Mouse (Mus musculus) heart, embryonic 14.5 days (tissue): ENCODE results near the gene Tmem30c. TPM values are rescaled to one million over a fixed set of nuclear protein-coding genes. Genes with fewer than 3 reads are reported as not detected.
"Not testable (repeated sequence)": the region's sequence is repeated elsewhere in the genome, so short reads cannot be mapped to it uniquely, and the experiment has no call there.

Source experiments
- ATAC-seq: fragments of 200-750 bp; cut with Nextera tagmentation; 2 replicates; pipeline ENCODE4 v1.8.0; 2017; ENCODE audit warnings: low read depth, moderate TSS enrichment; ENCODE audit not compliant: insufficient number of reproducible peaks, insufficient read depth, low FRiP score
- H3K27ac ChIP-seq, 2 experiments: fragments of 200-500 bp in 1 of 2; fragments of 300-500 bp in 1 of 2; sonication (generic) in 1 of 2; replicated peaks in 1 of 2; 2 replicates each; pipeline ENCODE4 v1.5.1; 2012 to 2014; ENCODE audit warnings: low read depth in 2 of 2, low read length in 2 of 2, control low read depth in 1 of 2, mild to moderate bottlenecking in 1 of 2, mixed read lengths in 1 of 2; ENCODE audit not compliant: control insufficient read depth in 1 of 2, insufficient read depth in 1 of 2
- H3K27me3 ChIP-seq: fragments of 300-500 bp; sonication (generic); 2 replicates; pipeline ENCODE4 v1.6.1; 2014; ENCODE audit warnings: mild to moderate bottlenecking, low read length, control low read depth; ENCODE audit not compliant: control insufficient read depth, insufficient read depth
- H3K36me3 ChIP-seq: fragments of 300-500 bp; sonication (generic); 2 replicates; pipeline ENCODE4 v1.6.1; 2014; ENCODE audit warnings: mild to moderate bottlenecking, control low read depth, low read length, mixed read lengths; ENCODE audit not compliant: control insufficient read depth, insufficient read depth
- H3K4me1 ChIP-seq, 2 experiments: fragments of 200-500 bp in 1 of 2; fragments of 300-500 bp in 1 of 2; sonication (generic) in 1 of 2; 2 replicates each; pipeline ENCODE4 v1.6.1; 2012 to 2014; ENCODE audit warnings: low read length in 2 of 2, control low read depth in 1 of 2, mixed read lengths in 1 of 2; ENCODE audit not compliant: control insufficient read depth in 2 of 2, insufficient read depth in 2 of 2
- H3K4me2 ChIP-seq: fragments of 300-500 bp; sonication (generic); 2 replicates; pipeline ENCODE4 v1.6.1; 2014; ENCODE audit warnings: mild to moderate bottlenecking, low read length
- H3K4me3 ChIP-seq, 2 experiments: fragments of 200-500 bp in 1 of 2; fragments of 300-500 bp in 1 of 2; sonication (generic) in 1 of 2; 2 replicates each; pipeline ENCODE4 v1.5.1; 2012 to 2014; ENCODE audit warnings: low read length in 2 of 2, mild to moderate bottlenecking in 2 of 2, control low read depth in 1 of 2, low read depth in 1 of 2, moderate library complexity in 1 of 2; ENCODE audit not compliant: control insufficient read depth in 1 of 2, insufficient read depth in 1 of 2
- H3K9ac ChIP-seq: fragments of 300-500 bp; sonication (generic); 2 replicates; pipeline ENCODE4 v1.6.1; 2014; ENCODE audit warnings: mild to moderate bottlenecking, low read length
- H3K9me3 ChIP-seq: fragments of 300-500 bp; sonication (generic); 2 replicates; pipeline ENCODE4 v1.6.1; 2016; ENCODE audit warnings: low read length, control low read depth; ENCODE audit not compliant: control insufficient read depth
- WGBS: fragments of 180-500 bp; shearing (Covaris S2); extraction: QIAGEN DNeasy Blood & Tissue Kit; methylation state at CpG from one replicate; pipeline ENCODE4 v1.1.7; 2014; 5-methylcytosine and 5-hydroxymethylcytosine counted together
- polyA plus RNA-seq: library from polyadenylated mRNA; unstranded; fragments of >200 nt; fragmentation: Nextera tagmentation; extraction: Ambion mirVana; gene quantifications from 2 replicates; pipeline ENCODE4 v1.2.1, GENCODE M21; 2014

The Tmem30c gene
- polyA plus RNA-seq, 1 experiment from 2014 or later = not detected

DNA sequence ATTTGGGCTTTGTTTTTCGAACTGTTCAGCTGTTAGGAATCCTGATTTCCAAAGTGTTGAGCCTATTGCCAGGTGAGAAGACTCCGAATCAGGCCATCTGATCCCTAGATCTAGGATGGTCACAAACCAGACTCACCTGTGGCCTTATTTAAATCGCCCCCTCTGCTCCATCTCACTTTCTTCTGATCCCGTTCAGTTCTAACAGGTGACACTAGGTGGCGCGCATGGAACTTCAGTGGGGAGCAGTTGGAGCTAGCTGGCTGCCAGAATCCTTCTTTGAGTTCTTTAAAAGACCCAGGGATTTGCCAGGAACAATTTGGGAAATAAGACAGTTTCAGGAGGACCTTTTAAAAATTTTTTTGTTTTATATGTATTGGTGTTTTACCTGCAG, 48.8 kb downstream of the Tmem30c start:
- Histone ChIP-seq H3K9me3 (no peaks in the 10 kb centered on the region), H3K4me3 (no peak overlapping the region), H3K27me3 (no peaks in the 10 kb centered on the region), H3K27ac (no peak overlapping the region), H3K4me1 (no peaks in the 10 kb centered on the region), H3K36me3 (no peaks in the 10 kb centered on the region), H3K4me2 (no peak overlapping the region), H3K9ac (no peak overlapping the region)
- WGBS = 8% methylated on average over 6 of the region's 6 CpGs
- no peak for ATAC-seq

DNA sequence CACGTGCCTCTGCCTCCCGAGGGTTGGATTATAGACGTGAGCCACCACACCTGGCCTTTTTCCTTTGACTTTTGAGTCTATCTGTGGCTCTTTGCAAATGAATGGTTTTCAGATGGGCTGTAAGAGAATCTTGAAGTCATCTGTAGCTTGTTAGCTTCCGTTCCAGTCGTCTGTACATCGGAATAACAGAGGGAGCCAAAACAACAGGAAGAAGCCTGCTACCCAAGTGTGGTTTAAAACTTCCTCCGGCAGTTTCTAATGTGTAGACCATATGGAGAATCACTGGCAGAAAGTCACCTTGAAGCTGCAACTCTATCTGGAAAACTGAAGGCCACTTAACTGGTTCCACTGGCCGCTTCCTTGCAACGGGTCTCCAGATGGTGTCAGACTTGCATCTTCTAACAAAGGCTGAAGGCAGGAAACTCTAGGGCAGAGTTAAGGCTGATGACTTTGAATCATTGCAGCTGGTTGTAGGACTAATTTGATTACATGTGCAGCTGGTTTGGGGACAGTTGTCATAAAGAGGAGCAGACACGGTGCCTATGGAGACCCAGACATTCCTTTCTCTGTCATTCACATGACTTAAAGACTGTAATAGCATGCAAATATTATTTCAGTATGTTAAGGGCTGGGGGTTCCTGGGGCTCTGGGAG, 49.3 kb downstream of the Tmem30c start:
- WGBS = 52% methylated on average over 10 of the region's 10 CpGs

DNA sequence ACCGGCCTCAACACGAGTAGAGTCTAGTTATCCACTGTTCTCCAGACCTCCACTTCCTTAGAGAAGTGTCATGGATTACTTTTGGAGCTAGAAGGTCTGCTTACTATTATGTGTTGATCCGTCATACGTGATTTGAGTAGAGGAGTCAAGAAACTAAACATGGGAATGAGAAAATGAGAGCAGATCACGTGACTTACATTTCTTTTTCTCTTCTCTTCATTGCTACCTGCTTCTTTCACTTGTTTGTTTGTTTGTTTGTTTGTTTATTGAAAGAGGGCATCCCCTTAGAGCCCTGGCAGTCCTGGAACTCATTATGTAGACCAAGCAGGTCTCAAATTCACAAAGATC, 49.8 kb downstream of the Tmem30c start:
- Histone ChIP-seq H3K27ac (no peak overlapping the region), H3K36me3 (no peaks in the 10 kb centered on the region), H3K4me3 (no peak overlapping the region), H3K9ac (no peak overlapping the region), H3K9me3 (no peaks in the 10 kb centered on the region), H3K4me2 (no peak overlapping the region), H3K27me3 (no peaks in the 10 kb centered on the region), H3K4me1 (no peaks in the 10 kb centered on the region)
- 71% methylated on average over 5 of the region's 5 CpGs for WGBS
- ATAC-seq = no peak

More for the DNA sequence above, 49.3 kb downstream of the Tmem30c start:
- no peak for ATAC-seq
- H3K36me3 ChIP-seq = no peaks in the 10 kb centered on the region
- H3K27me3 ChIP-seq = no peaks in the 10 kb centered on the region
- no peaks in the 10 kb centered on the region for H3K4me1 ChIP-seq
- no peak overlapping the region for H3K9ac ChIP-seq
- no peak overlapping the region for H3K4me3 ChIP-seq
- H3K4me2 ChIP-seq = no peak overlapping the region
- H3K9me3 ChIP-seq = no peaks in the 10 kb centered on the region
- no peak overlapping the region for H3K27ac ChIP-seq

DNA sequence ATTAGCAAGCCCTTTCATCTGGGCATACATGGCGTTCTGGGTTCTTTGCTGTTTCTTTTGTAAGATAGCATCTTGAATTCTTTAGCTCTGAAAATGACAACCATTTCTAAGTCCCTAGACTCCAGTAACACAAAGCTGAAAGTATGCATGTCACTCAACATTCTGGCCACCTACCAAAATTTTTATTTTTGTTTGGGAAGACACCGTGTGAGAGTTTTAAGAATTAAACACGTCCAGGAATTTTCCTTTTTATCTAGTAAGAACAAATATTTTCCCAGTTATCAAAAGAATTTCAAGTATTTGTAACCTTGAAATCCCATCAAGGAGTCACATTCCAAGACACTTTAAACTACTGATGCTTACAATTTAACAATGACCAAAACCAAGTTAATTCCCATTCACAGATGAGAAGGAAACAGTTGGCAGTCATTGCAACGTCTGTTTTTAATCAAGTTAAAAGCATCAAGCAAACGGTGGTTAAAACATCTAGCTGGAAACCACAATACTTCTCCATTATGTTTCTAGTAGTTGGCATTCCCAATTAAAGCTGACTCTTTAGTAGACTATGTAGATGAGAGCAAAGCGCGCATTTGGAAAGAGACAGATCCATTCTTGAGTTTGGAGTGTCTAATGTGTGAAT, 56.7 kb downstream of the Tmem30c start:
- no peak overlapping the region for H3K27ac ChIP-seq
- H3K36me3 ChIP-seq = no peaks in the 10 kb centered on the region
- ATAC-seq = no peak
- peaks cover 0 to 6% of the 10 kb centered on the region in 2 experiments; a peak in 2 of 4 replicates for H3K4me1 ChIP-seq
- no peak overlapping the region for H3K9ac ChIP-seq
- H3K4me3 ChIP-seq = no peak overlapping the region
- no peaks in the 10 kb centered on the region for H3K27me3 ChIP-seq
- H3K4me2 ChIP-seq = no peak overlapping the region
- no peaks in the 10 kb centered on the region for H3K9me3 ChIP-seq
- WGBS = 38% methylated on average over 7 of the region's 7 CpGs

DNA sequence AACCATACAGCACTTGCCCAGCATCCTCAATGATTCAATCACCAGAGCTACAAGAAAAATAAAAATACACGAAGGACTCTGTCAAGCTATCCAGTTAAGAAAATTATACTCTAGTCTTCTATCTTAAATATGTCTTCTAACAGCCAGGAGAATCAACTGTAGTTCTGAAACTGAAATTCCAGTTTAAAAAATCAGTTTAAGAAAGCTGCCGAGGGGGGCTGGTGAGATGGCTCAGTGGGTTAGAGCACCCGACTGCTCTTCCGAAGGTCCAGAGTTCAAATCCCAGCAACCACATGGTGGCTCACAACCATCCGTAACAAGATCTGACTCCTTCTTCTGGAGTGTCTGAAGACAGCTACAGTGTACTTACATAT, 60.7 kb downstream of the Tmem30c start:
- WGBS = 63% methylated on average over 4 of the region's 5 CpGs

DNA sequence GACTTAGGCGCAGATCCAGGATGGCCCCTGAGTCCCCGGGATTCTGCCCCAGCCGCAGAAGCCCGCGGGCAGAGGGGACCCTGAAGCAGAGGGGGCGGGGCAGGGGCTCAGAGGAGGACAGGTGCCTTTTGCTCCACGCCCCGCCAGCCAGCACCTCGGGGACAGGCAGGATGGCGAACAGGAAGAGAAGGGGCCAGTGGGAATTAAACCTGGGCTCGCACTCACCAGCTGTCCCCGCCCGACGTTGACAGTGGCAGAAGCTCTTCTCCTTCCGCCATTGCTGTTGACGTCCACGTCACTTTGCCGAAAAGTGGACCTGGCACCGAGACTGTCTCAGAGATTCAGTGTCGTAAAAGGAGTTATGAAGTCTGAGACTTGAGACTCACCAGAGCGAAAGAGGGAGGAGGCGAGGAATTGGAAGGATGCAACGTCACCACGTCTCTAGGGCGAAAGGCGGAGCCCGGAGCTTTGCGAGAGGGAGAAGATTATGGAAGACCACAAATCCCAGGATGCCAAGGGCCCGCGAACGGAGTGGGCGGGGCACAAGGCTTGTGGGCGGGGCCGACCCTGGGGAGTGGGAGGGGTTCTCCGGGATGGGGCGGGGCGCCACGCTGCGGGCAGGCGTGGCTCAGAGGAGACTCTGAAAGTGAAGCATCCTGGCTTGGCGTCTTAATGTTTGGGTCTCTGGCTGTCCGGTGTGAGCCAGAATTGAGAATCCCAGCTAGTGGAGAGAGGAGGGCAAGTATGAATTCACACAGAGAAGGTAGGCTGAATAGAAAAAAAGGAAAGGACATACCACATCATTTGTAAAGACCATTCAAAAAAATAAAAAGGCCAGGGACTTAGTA, 61.4 kb downstream of the Tmem30c start, which contains the start of gene Tbc1d23:
Tbc1d23 (minus strand) TSS at position 416 of the 848 bp plus-strand sequence.
- H3K4me2 ChIP-seq = peak within 1 kb of the TSS; percentile 73
- peak within 1 kb of the TSS; percentile 85 to 93 for H3K4me3 ChIP-seq
- peak within 1 kb of the TSS; percentile 70 to 81 for H3K27ac ChIP-seq
- H3K27me3 ChIP-seq = no peaks in the 10 kb centered on the region
- H3K9me3 ChIP-seq = no peaks in the 10 kb centered on the region
- peaks cover 3 to 28% of the 10 kb centered on the region in 2 experiments for H3K4me1 ChIP-seq
- peak; percentile 98 for ATAC-seq
- H3K9ac ChIP-seq = peak within 1 kb of the TSS; percentile 83
- H3K36me3 ChIP-seq = no peaks in the 10 kb centered on the region
- under 1% methylated on average over 42 of the region's 42 CpGs for WGBS

More for the DNA sequence above, 60.7 kb downstream of the Tmem30c start:
- not testable (repeated sequence) for ATAC-seq, H3K9me3 ChIP-seq, H3K36me3 ChIP-seq, H3K27me3 ChIP-seq, H3K9ac ChIP-seq, H3K27ac ChIP-seq
- Histone ChIP-seq H3K4me3 (peak overlapping the region in 1 of 2 experiments; percentile 85; a peak in 2 of 4 replicates), H3K4me1 (peaks cover 3 to 24% of the 10 kb centered on the region in 2 experiments), H3K4me2 (peak overlapping the region; percentile 73)

DNA sequence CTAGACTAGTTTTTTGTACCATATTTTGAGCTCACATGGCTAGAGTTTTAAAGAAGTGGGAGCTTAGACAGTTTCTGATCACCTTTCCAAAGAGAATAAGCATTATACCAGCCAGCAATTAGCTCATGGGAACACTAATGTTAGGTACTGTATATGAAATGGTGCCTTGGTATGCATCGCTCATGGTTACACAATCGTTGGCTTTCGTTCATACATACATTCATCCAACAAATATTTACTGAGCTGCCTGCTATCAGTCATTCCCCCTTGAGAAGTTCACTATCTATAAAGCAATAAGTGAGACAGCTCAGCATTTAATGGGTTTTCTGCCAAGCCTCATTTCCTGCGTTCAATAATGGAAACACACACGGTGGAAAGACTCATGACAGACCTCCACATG, 66.2 kb downstream of the Tmem30c start:
- Histone ChIP-seq H3K9ac (no peak overlapping the region), H3K36me3 (0 out of 2 replicates have a peak, but pooled peaks cover 3% of the 10 kb centered on the region), H3K4me2 (no peak overlapping the region), H3K4me3 (no peak overlapping the region), H3K27ac (no peak overlapping the region), H3K9me3 (no peaks in the 10 kb centered on the region), H3K27me3 (no peaks in the 10 kb centered on the region), H3K4me1 (peaks cover 3 to 23% of the 10 kb centered on the region in 2 experiments)
- no peak for ATAC-seq
- WGBS = 62% methylated on average over 5 of the region's 5 CpGs
